Mouse (Mus musculus): ENCODE results near the gene Lingo4. TPM values are rescaled to one million over a fixed set of nuclear protein-coding genes. Genes with fewer than 3 reads are reported as not detected.

The Lingo4 gene
- not detected in 2 replicates for polyA plus RNA-seq (2012; rRNA removed)

DNA sequence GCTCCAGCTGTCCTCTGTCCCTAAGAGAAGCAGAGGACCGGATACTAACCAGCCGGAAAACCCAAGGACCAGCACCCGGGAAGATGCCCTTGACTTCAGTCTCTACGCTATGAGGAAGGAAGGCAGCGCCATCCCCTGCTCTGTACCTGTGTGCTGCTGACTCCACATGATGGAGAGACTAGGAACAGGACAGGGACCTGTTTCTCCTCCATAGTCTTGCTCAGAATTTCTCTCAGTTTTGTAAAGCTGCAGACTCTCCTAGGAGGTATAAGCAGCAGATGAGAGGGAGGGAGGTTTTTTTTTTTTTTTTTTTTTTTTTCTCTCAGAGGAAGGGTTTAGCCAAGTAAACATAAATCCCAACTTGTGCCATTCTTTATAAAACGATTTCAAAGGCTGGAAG, at the start of gene Lingo4:
Lingo4 (plus strand) TSS at position 301 of the 400 bp plus-strand sequence.
- H3K4me3 ChIP-seq (ENCODE audit: control insufficient read depth, low read depth, low read length): no peak within 1 kb of the TSS
- TF ChIP-seq POLR2A (IDR thresholded peaks at IDR 0.05; ENCODE audit: control insufficient read depth, low read depth, low read length) (no peak), CTCF (IDR thresholded peaks at IDR 0.05; ENCODE audit: control insufficient read depth, insufficient read depth, insufficient replicate concordance, low read depth, low read length) (no peak)

DNA sequence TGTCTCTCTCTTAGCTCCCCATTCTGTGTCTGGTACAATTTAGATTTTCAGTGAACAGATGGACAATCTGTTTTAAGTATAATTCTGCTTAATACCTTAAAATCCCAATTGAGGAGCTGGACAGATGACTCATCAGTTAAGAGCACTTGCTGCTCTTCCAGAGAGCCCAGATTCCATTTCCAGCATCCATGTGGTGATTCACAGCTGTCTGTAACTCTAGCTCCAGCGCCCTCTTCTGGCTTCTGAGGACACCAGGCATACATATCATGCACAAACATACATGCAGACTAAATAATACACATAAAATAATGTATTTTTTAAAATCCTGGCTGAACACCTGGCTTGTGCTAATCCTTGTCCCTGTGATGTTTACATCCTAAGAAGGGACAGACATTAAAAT, 37.5 kb upstream of the Lingo4 start:
- H3K27me3 ChIP-seq (ENCODE audit: control insufficient read depth, insufficient read depth, low read length): no peaks in the 10 kb centered on the region
- peaks cover 5% of the 10 kb centered on the region for H3K4me1 ChIP-seq (ENCODE audit: control insufficient read depth, insufficient read depth, low read length)
- no peak overlapping the region for H3K4me3 ChIP-seq (ENCODE audit: control insufficient read depth, low read depth, low read length)
- no peaks in the 10 kb centered on the region for H3K36me3 ChIP-seq (ENCODE audit: control insufficient read depth, insufficient read depth, low read length)
- TF ChIP-seq POLR2A (IDR thresholded peaks at IDR 0.05; ENCODE audit: control insufficient read depth, low read depth, low read length) (no peak), CTCF (IDR thresholded peaks at IDR 0.05; ENCODE audit: control insufficient read depth, insufficient read depth, insufficient replicate concordance, low read depth, low read length) (no peak)
- H3K27ac ChIP-seq (ENCODE audit: control insufficient read depth, insufficient read depth, low read depth, low read length): no peak overlapping the region

More for the DNA sequence above, at the start of gene Lingo4:
- H3K4me1 ChIP-seq (ENCODE audit: control insufficient read depth, insufficient read depth, low read length): peaks cover 2% of the 10 kb centered on the region; the same call in 1 of the 2 replicates
- H3K27ac ChIP-seq (ENCODE audit: control insufficient read depth, insufficient read depth, low read depth, low read length): no peak within 1 kb of the TSS
- no peaks in the 10 kb centered on the region for H3K27me3 ChIP-seq (ENCODE audit: control insufficient read depth, insufficient read depth, low read length)
- no peaks in the 10 kb centered on the region for H3K36me3 ChIP-seq (ENCODE audit: control insufficient read depth, insufficient read depth, low read length)

DNA sequence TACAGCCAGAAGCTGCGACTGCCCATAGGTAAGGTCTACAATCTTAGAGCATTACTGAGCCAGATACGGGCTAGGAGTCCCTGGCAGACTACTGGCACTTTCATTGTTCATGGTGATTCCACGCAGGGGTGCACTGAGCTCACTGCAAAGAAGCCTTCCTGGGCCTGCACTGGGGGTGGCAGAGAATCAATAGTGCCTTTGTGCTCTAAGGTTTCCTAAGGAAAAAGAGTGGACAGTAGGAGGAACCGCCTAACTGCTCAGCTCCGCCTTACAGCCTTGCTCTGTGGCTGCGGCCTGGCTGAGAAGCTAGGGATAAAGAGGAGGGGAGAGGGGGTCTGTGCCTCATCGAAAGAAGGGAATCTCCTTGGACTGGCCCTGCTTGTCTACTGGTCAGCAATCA, 36.2 kb upstream of the Lingo4 start, which contains the start of gene C2cd4d:
C2cd4d (plus strand) TSS at position 301 of the 400 bp plus-strand sequence.
- Histone ChIP-seq H3K4me1 (ENCODE audit: control insufficient read depth, insufficient read depth, low read length) (peaks cover 5% of the 10 kb centered on the region), H3K36me3 (ENCODE audit: control insufficient read depth, insufficient read depth, low read length) (no peaks in the 10 kb centered on the region), H3K27ac (ENCODE audit: control insufficient read depth, insufficient read depth, low read depth, low read length) (no peak within 1 kb of the TSS), H3K4me3 (ENCODE audit: control insufficient read depth, low read depth, low read length) (peak within 1 kb of the TSS; percentile 59), H3K27me3 (ENCODE audit: control insufficient read depth, insufficient read depth, low read length) (no peaks in the 10 kb centered on the region)
- no peak for TF ChIP-seq POLR2A (IDR thresholded peaks at IDR 0.05; ENCODE audit: control insufficient read depth, low read depth, low read length)
- no peak for TF ChIP-seq CTCF (IDR thresholded peaks at IDR 0.05; ENCODE audit: control insufficient read depth, insufficient read depth, insufficient replicate concordance, low read depth, low read length)

DNA sequence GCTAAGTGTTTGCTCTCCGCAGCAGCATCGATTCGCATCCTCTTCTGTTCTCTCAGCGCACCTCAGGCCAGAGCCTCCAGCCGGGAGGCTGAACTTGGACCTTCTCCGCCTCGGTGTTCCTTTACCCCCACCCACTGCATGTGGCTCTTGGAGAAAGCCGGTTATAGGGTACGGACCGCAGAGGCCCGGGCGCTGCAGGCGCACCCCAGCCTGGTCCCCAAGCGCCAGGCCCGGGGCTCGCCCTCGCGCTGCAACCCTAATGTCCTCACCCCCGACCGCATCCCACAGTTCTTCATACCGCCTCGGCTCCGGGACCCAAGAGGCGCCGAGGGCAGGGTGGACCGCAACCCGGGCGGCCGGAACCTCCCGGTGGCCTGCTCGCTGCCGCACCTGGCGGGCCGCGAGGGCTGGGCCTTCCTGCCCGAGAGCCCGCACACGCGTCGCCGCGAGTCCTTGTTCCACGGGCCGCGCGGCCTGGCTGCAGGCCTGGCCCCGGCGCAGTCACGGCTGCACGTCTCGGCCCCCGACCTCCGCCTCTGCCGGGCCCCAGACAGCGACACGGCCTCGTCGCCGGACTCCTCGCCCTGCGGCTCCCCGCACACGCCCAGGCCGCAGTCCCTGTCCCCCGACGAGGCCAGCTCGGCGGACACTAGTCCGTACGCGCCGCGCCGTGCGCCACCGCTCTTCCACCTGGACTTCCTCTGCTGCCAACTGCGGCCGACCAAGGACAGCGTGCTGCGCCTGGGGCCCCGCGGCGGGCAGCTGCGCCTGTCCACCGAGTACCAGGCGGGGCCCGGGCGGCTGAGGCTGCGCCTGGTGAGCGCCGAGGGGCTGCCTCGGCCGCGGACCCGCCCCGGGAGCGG, 34.8 kb upstream of the Lingo4 start:
- Histone ChIP-seq H3K27ac (ENCODE audit: control insufficient read depth, insufficient read depth, low read depth, low read length) (no peak overlapping the region), H3K27me3 (ENCODE audit: control insufficient read depth, insufficient read depth, low read length) (no peaks in the 10 kb centered on the region)

DNA sequence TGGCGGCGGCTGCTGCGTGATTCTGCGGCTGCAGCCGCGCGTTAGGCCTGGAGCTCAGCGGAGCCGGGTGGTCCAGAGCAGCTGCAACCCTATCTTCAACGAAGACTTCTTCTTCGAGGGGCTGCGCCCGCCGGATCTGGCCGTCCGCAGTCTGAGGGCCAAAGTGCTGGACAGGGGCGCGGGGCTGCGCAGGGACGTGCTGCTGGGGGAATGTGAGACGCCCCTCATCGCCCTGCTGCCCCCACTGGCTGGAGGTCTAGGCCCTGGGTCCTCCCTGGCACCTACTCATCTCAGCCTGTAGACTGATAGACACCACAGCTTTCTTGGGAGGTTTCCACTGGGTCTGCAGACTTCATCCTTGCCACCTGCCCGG, 34.2 kb upstream of the Lingo4 start:
- no peak for TF ChIP-seq CTCF (IDR thresholded peaks at IDR 0.05; ENCODE audit: control insufficient read depth, insufficient read depth, insufficient replicate concordance, low read depth, low read length)
- no peak for TF ChIP-seq POLR2A (IDR thresholded peaks at IDR 0.05; ENCODE audit: control insufficient read depth, low read depth, low read length)
- Histone ChIP-seq H3K27me3 (ENCODE audit: control insufficient read depth, insufficient read depth, low read length) (no peaks in the 10 kb centered on the region), H3K4me1 (ENCODE audit: control insufficient read depth, insufficient read depth, low read length) (peaks cover 5% of the 10 kb centered on the region), H3K27ac (ENCODE audit: control insufficient read depth, insufficient read depth, low read depth, low read length) (peak overlapping the region; percentile 30; the same call in 1 of the 2 replicates), H3K4me3 (ENCODE audit: control insufficient read depth, low read depth, low read length) (peak overlapping the region; percentile 59), H3K36me3 (ENCODE audit: control insufficient read depth, insufficient read depth, low read length) (no peaks in the 10 kb centered on the region)

More for the DNA sequence above, 34.8 kb upstream of the Lingo4 start:
- Histone ChIP-seq H3K4me1 (ENCODE audit: control insufficient read depth, insufficient read depth, low read length) (peaks cover 5% of the 10 kb centered on the region), H3K4me3 (ENCODE audit: control insufficient read depth, low read depth, low read length) (peak overlapping the region; percentile 59), H3K36me3 (ENCODE audit: control insufficient read depth, insufficient read depth, low read length) (no peaks in the 10 kb centered on the region)
- TF ChIP-seq POLR2A (IDR thresholded peaks at IDR 0.05; ENCODE audit: control insufficient read depth, low read depth, low read length) (no peak), CTCF (IDR thresholded peaks at IDR 0.05; ENCODE audit: control insufficient read depth, insufficient read depth, insufficient replicate concordance, low read depth, low read length) (no peak)

DNA sequence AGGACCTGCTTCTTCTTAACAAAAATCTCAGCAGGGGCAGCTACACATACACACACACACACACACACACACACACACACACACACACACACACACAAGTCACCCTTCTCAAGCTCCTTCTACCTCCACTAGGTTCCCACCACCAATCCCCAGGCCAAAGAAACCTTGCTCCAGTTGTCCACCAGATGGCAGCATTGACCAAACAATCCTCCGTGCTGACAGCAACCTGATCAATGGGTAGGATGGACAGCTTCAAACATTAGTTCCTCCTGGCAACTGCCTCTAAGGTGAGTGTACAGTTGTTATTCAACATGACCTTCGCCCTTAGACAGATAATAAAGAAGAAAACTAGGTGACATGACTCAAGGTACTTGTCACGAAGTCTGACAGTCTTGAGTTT, 31.6 kb upstream of the Lingo4 start:
- Histone ChIP-seq H3K27me3 (ENCODE audit: control insufficient read depth, insufficient read depth, low read length) (no peaks in the 10 kb centered on the region), H3K4me3 (ENCODE audit: control insufficient read depth, low read depth, low read length) (no peak overlapping the region)
- TF ChIP-seq POLR2A (IDR thresholded peaks at IDR 0.05; ENCODE audit: control insufficient read depth, low read depth, low read length) (no peak), CTCF (IDR thresholded peaks at IDR 0.05; ENCODE audit: control insufficient read depth, insufficient read depth, insufficient replicate concordance, low read depth, low read length) (peak; percentile 76; the same call in 1 of the 2 replicates)

DNA sequence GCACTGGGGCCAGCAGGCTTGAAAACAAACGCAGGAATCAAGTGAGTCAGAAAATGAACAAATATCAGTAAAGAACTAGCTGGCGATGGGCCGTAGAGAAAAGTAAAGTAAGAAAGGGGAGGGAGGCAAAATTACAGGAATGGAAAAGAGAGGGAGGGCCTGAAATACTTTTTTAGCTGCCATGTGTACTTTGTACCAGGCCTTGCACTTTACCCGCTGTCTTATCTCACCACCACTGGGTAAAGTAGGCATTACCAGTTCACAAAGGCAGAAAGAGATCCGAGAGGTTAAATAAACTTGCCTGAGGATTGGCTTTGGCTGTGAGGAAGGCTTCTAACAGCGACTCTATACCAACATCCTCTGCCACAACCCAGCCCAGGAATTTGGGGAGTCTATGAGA, 30.8 kb upstream of the Lingo4 start:
- TF ChIP-seq CTCF (IDR thresholded peaks at IDR 0.05; ENCODE audit: control insufficient read depth, insufficient read depth, insufficient replicate concordance, low read depth, low read length) (no peak), POLR2A (IDR thresholded peaks at IDR 0.05; ENCODE audit: control insufficient read depth, low read depth, low read length) (no peak)
- H3K36me3 ChIP-seq (ENCODE audit: control insufficient read depth, insufficient read depth, low read length): no peaks in the 10 kb centered on the region
- H3K4me1 ChIP-seq (ENCODE audit: control insufficient read depth, insufficient read depth, low read length): peaks cover 19% of the 10 kb centered on the region
- H3K27me3 ChIP-seq (ENCODE audit: control insufficient read depth, insufficient read depth, low read length): no peaks in the 10 kb centered on the region
- no peak overlapping the region for H3K27ac ChIP-seq (ENCODE audit: control insufficient read depth, insufficient read depth, low read depth, low read length)
- H3K4me3 ChIP-seq (ENCODE audit: control insufficient read depth, low read depth, low read length): no peak overlapping the region

More for the DNA sequence above, 31.6 kb upstream of the Lingo4 start:
- Histone ChIP-seq H3K4me1 (ENCODE audit: control insufficient read depth, insufficient read depth, low read length) (peaks cover 13% of the 10 kb centered on the region), H3K27ac (ENCODE audit: control insufficient read depth, insufficient read depth, low read depth, low read length) (no peak overlapping the region), H3K36me3 (ENCODE audit: control insufficient read depth, insufficient read depth, low read length) (no peaks in the 10 kb centered on the region)
